Mouse (Mus musculus) heart, embryonic 12.5 days (tissue): ENCODE data around the gene Zranb1. TPM values are rescaled to one million over a fixed set of nuclear protein-coding genes. Genes with fewer than 3 reads are reported as not detected.

Experiments used
- ATAC-seq: fragments of 200-750 bp; cut with Nextera tagmentation; 2 replicates; pipeline ENCODE4 v1.8.0; 2017; ENCODE audit warnings: moderate TSS enrichment, moderate library complexity; ENCODE audit not compliant: insufficient number of reproducible peaks, low FRiP score
- H3K27ac ChIP-seq: fragments of 300-500 bp; sonication (generic); 2 replicates; pipeline ENCODE4 v1.5.1; 2016; ENCODE audit warnings: mild to moderate bottlenecking, moderate library complexity; ENCODE audit not compliant: poor library complexity, severe bottlenecking
- H3K27me3 ChIP-seq: fragments of 300-500 bp; sonication (generic); replicated peaks from 2 replicates; pipeline ENCODE4 v1.6.1; 2016; ENCODE audit warnings: mild to moderate bottlenecking, moderate library complexity
- H3K36me3 ChIP-seq: fragments of 300-500 bp; sonication (generic); 2 replicates; pipeline ENCODE4 v1.6.1; 2016; ENCODE audit warnings: mild to moderate bottlenecking, moderate library complexity
- H3K4me1 ChIP-seq: fragments of 300-500 bp; sonication (generic); replicated peaks from 2 replicates; pipeline ENCODE4 v1.6.1; 2016; ENCODE audit warnings: mild to moderate bottlenecking
- H3K4me2 ChIP-seq: fragments of 300-500 bp; sonication (generic); 2 replicates; pipeline ENCODE4 v1.6.1; 2016; ENCODE audit warnings: mild to moderate bottlenecking, moderate library complexity
- H3K4me3 ChIP-seq: fragments of 300-500 bp; sonication (generic); 2 replicates; pipeline ENCODE4 v1.5.1; 2016; ENCODE audit warnings: mild to moderate bottlenecking
- H3K9ac ChIP-seq: fragments of 300-500 bp; sonication (generic); 2 replicates; pipeline ENCODE4 v1.6.1; 2016; ENCODE audit warnings: mild to moderate bottlenecking, moderate library complexity
- H3K9me3 ChIP-seq: fragments of 300-500 bp; sonication (generic); replicated peaks from 2 replicates; pipeline ENCODE4 v1.6.1; 2016; ENCODE audit warnings: mild to moderate bottlenecking, moderate library complexity
- WGBS: fragments of 180-500 bp; shearing (Covaris S2); methylation state at CpG from one replicate; pipeline ENCODE4 v1.1.7; 2016; 5-methylcytosine and 5-hydroxymethylcytosine counted together
- polyA plus RNA-seq: library from polyadenylated mRNA; unstranded; fragments of >200 nt; fragmentation: Nextera tagmentation; extraction: Ambion mirVana; gene quantifications from 2 replicates; pipeline ENCODE4 v1.2.1, GENCODE M21; 2016

Gene Zranb1
- polyA plus RNA-seq, 1 experiment from 2014 or later = 10.3 TPM

DNA sequence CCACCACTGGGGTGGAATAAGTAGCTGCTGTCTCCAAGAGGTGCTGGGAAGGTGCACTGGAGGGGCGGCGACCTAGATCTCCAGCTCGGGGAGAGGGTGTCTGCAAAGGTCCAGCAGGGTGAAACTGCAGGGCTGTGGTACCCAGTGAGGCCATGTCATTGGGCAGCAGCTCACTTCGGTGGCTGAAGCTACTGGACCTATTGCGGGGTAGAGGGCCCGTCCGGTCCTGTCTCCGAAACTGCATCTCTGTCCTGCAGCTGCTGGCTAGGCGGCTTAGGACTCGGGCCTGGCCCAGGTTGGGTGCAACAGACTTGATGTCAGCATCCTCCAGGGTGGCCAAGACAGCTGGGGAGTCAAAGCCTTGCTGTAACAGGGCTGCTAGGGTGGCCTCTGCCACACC, 83.0 kb downstream of the Zranb1 start:
- ATAC-seq = no peak
- Histone ChIP-seq H3K4me1 (peaks cover 78% of the 10 kb centered on the region), H3K9me3 (no peaks in the 10 kb centered on the region), H3K4me3 (no peak overlapping the region), H3K9ac (no peak overlapping the region), H3K36me3 (peaks cover 14% of the 10 kb centered on the region), H3K27me3 (no peaks in the 10 kb centered on the region), H3K27ac (no peak overlapping the region), H3K4me2 (no peak overlapping the region)
- 89% methylated on average over 10 of the region's 10 CpGs for whole genome bisulfite sequencing

DNA sequence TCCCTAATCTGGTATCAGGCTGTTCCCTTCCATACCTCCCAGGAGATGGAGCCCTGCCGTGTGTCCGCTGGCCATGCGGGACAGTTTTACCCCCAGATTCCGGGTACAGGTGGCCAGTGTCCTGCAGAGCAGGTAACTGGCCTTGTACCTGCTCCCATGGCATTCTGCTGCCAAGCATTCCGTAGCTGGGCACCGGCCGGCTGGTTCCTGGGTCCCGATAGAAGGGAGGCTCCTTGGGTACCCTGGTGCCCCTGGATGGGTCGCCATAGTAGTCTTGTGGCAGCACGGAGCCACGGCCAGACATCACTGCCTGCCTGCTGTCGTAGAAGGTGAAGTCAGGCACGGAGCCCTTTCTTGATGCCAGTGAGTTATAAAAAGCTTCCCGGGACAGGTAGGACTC, 83.7 kb downstream of the Zranb1 start:
- peak overlapping the region; percentile 53 for H3K9ac ChIP-seq
- ATAC-seq = no peak
- WGBS = 91% methylated on average over 14 of the region's 14 CpGs
- H3K27me3 ChIP-seq = no peaks in the 10 kb centered on the region
- H3K4me3 ChIP-seq = no peak overlapping the region
- H3K27ac ChIP-seq = peak overlapping the region; percentile 76
- 0 out of 2 replicates have a peak overlapping the region, but pooled peaks have one; percentile 27 for H3K4me2 ChIP-seq
- H3K4me1 ChIP-seq = peaks cover 78% of the 10 kb centered on the region
- H3K36me3 ChIP-seq = peaks cover 14% of the 10 kb centered on the region
- no peaks in the 10 kb centered on the region for H3K9me3 ChIP-seq

DNA sequence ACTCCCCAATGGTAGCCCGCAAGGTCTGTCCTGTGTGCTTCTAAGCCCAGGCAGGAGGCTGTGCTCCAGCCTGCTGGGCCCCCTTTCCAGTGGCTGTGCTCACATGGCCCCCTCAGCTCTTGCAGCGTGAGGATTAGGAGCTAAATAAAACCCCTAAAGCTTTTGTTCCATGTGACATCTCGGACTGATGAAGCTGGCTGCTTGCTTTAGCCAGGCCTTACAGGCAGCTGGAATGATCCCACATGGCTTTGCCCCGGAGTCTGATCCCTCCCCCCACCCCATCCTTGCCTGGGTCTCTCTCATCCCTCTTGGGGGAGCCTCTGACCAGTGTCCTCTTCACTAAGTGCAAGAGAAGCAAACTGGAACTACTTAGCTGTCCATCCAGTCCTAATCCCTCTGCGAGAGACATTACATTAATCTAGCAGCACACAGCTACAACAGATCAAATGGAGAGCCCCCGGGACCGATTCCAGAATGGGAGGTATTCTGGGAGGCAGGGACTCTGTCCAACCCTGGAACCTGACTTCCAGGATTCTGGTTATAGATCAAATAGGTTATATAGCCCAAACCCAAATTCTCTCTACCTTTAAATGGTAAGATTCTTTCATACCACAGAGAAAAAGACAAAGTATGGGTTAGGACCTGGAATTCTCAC, 84.6 kb downstream of the Zranb1 start:
- ATAC-seq = no peak
- no peak overlapping the region for H3K4me3 ChIP-seq
- peak overlapping the region; percentile 27; the same call in 1 of the 2 replicates for H3K4me2 ChIP-seq
- no peaks in the 10 kb centered on the region for H3K9me3 ChIP-seq
- WGBS = 48% methylated on average over 7 of the region's 7 CpGs
- peak overlapping the region; percentile 76 for H3K27ac ChIP-seq
- no peak overlapping the region for H3K9ac ChIP-seq
- peaks cover 8% of the 10 kb centered on the region; the same call in 1 of the 2 replicates for H3K36me3 ChIP-seq
- peaks cover 78% of the 10 kb centered on the region for H3K4me1 ChIP-seq
- H3K27me3 ChIP-seq = no peaks in the 10 kb centered on the region

DNA sequence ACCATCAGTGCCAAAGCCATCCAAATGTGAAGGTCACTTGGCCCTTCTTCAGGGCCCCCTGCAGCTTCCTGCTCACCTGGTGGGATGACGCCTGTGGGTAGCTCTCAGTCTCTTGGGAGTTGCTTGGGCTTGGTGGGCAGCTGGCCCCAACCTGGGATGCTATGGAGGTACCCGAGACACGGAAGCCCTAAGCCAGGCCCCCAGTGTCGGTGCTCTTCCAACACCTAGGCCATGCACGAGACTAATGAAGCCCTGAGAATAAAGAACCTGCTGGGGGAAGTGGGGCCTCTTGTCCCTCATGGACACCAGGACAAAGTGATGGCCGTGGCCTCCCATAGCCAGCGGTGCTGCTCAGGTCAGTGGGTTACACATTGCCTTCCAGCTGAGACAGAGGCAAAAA, 88.0 kb downstream of the Zranb1 start:
- Histone ChIP-seq H3K4me2 (no peak overlapping the region), H3K27me3 (no peaks in the 10 kb centered on the region), H3K4me1 (peaks cover 68% of the 10 kb centered on the region), H3K9ac (no peak overlapping the region), H3K36me3 (0 out of 2 replicates have a peak, but pooled peaks cover 4% of the 10 kb centered on the region), H3K27ac (no peak overlapping the region), H3K4me3 (no peak overlapping the region), H3K9me3 (no peaks in the 10 kb centered on the region)
- 75% methylated on average over 7 of the region's 7 CpGs for WGBS
- ATAC-seq = no peak

DNA sequence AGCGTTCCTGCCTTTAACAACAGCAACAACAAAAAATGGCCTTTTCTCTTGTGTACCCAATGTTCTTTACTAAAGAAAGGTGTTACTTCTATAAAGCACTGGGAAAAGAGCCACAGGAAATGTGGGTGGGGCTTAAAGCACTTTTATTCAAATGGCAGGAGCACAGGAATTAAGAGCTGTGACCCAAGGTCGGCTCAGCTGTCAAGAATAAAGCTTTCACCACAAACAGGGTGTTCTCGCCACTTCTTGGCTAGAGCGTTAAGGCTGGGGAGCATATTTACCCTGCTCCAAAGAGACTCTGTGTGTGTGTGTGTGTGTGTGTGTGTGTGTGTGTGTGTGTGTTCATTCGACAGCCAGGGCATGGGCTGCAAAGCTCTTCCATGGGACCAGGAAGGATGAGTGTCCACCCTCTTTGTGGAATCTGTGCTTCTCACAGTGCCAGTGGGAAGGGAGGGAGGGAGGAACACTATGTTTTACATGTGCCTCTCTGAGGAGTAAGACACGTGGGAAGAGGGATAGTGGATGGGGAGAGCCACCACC, 88.6 kb downstream of the Zranb1 start:
- Histone ChIP-seq H3K4me1 (peaks cover 68% of the 10 kb centered on the region), H3K27ac (peak overlapping the region; percentile 33; the same call in 1 of the 2 replicates), H3K36me3 (no peaks in the 10 kb centered on the region), H3K9ac (no peak overlapping the region), H3K27me3 (no peaks in the 10 kb centered on the region), H3K4me2 (no peak overlapping the region), H3K4me3 (no peak overlapping the region), H3K9me3 (no peaks in the 10 kb centered on the region)
- 43% methylated on average over 6 of the region's 6 CpGs for WGBS
- ATAC-seq = no peak

GRCm38 (mm10) chr7:133024694-133025093, 93.8 kb downstream of the Zranb1 start:
- peaks cover 76% of the 10 kb centered on the region for H3K4me1 ChIP-seq
- no peak overlapping the region for H3K9ac ChIP-seq
- H3K4me3 ChIP-seq = no peak overlapping the region
- H3K27me3 ChIP-seq = no peaks in the 10 kb centered on the region
- 0 out of 2 replicates have a peak, but pooled peaks have one; percentile 30 for ATAC-seq
- 80% methylated on average over 1 of the region's 1 CpGs for WGBS
- no peak overlapping the region for H3K4me2 ChIP-seq
- H3K27ac ChIP-seq = no peak overlapping the region; the same call in 1 of the 2 replicates
- no peaks in the 10 kb centered on the region for H3K9me3 ChIP-seq
- no peaks in the 10 kb centered on the region for H3K36me3 ChIP-seq

- peaks cover 59% of the 10 kb centered on the region for H3K4me1 ChIP-seq
- ATAC-seq = no peak
- H3K9me3 ChIP-seq = no peaks in the 10 kb centered on the region
- no peaks in the 10 kb centered on the region for H3K36me3 ChIP-seq
- no peak overlapping the region for H3K27ac ChIP-seq
- 89% methylated on average over 4 of the region's 4 CpGs for WGBS
- no peak overlapping the region for H3K4me2 ChIP-seq
- H3K9ac ChIP-seq = no peak overlapping the region
- H3K4me3 ChIP-seq = no peak overlapping the region
- H3K27me3 ChIP-seq = no peaks in the 10 kb centered on the region
Measured at GRCm38 (mm10) chr7:133027930-133028329, 97.0 kb downstream of the Zranb1 start.

- WGBS = 82% methylated on average over 8 of the region's 8 CpGs
- Histone ChIP-seq H3K4me1 (peaks cover 61% of the 10 kb centered on the region), H3K4me3 (no peak overlapping the region), H3K27ac (no peak overlapping the region), H3K27me3 (no peaks in the 10 kb centered on the region), H3K36me3 (no peaks in the 10 kb centered on the region), H3K4me2 (no peak overlapping the region), H3K9ac (no peak overlapping the region), H3K9me3 (no peaks in the 10 kb centered on the region)
- no peak for ATAC-seq
Measured at GRCm38 (mm10) chr7:133029004-133029403, 98.1 kb downstream of the Zranb1 start.

DNA sequence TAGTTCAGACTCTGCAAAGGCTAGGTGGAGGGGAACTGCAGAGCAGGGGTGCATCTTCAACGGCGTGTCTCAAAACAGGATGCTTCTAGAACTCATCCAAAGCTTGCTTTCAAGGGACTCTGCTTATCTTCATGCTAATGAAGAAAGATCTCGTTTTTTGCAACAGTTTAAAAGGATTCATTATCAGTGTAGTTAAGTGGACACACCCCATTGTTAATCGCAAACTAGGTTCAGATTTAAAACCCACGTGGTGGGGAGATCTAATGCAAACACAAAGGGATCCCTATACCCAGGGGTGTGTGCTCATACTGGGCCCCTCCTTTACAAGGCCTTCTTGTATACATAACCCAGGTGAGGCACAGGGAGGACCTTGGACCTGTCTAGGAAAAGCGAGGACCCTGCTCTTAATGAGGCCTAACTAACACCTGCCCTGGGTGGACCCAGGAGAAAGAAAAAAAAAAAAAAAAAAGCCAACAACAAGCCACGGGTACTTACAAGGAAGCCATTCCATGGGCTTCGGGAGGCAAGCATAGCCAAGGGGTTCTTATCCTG, 98.6 kb downstream of the Zranb1 start:
- no peak for ATAC-seq
- Histone ChIP-seq H3K9ac (no peak overlapping the region), H3K9me3 (no peaks in the 10 kb centered on the region), H3K27ac (no peak overlapping the region), H3K4me3 (no peak overlapping the region), H3K4me2 (no peak overlapping the region), H3K4me1 (peaks cover 61% of the 10 kb centered on the region), H3K36me3 (no peaks in the 10 kb centered on the region), H3K27me3 (no peaks in the 10 kb centered on the region)
- 59% methylated on average over 8 of the region's 8 CpGs for WGBS

- no peaks in the 10 kb centered on the region for H3K9me3 ChIP-seq
- no peak overlapping the region for H3K4me3 ChIP-seq
- peak overlapping the region; percentile 22; the same call in 1 of the 2 replicates for H3K27ac ChIP-seq
- WGBS = 52% methylated on average over 9 of the region's 9 CpGs
- no peak overlapping the region for H3K4me2 ChIP-seq
- peak; percentile 16; the same call in 1 of the 2 replicates for ATAC-seq
- peaks cover 64% of the 10 kb centered on the region for H3K4me1 ChIP-seq
- H3K9ac ChIP-seq = no peak overlapping the region
- no peaks in the 10 kb centered on the region for H3K27me3 ChIP-seq
- no peaks in the 10 kb centered on the region for H3K36me3 ChIP-seq
Measured at GRCm38 (mm10) chr7:133032589-133033203, 101.8 kb downstream of the Zranb1 start.

DNA sequence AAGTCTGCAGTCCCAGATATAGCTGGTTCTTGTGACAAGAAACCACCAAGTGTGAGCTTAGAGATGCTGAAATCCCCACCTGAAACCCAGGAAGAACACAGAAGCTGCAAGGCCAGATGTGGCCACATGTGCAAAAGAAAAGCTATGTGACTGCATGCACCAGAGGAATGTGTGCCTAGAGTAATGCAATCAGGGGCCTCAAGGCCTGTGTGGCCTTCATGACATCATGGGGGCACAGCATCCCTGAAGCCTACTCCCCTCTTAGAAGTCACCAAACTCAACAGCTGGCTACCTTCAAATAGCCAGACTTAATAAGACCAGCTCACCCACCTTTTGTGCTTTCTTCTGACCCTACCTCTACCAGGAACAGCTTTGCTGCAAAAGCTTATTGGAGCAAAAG, 105.0 kb downstream of the Zranb1 start:
- Histone ChIP-seq H3K27me3 (no peaks in the 10 kb centered on the region), H3K4me3 (no peak overlapping the region), H3K27ac (peak overlapping the region; percentile 72), H3K4me1 (peaks cover 81% of the 10 kb centered on the region), H3K4me2 (peak overlapping the region; percentile 25; the same call in 1 of the 2 replicates), H3K9ac (peak overlapping the region; percentile 28; the same call in 1 of the 2 replicates), H3K36me3 (no peaks in the 10 kb centered on the region), H3K9me3 (no peaks in the 10 kb centered on the region)
- no peak for ATAC-seq
